Mouse (Mus musculus): ENCODE data around the gene Tmem125. TPM values are rescaled to one million over a fixed set of nuclear protein-coding genes. Genes with fewer than 3 reads are reported as not detected.

The Tmem125 gene
- total RNA-seq, 2 experiments from 2014 or later: not detected

Other genes starting within 250 kb of the Tmem125 start
- 1 to 10 TPM; 4.6 to 5.6 TPM for gene Szt2, start 134.8 kb downstream of the Tmem125 start, total RNA-seq (2021)
- gene Med8, start 134.7 kb downstream of the Tmem125 start, total RNA-seq (2021): 10 to 100 TPM; 38.6 to 39.2 TPM
- 1 to 10 TPM; 5.0 to 6.9 TPM for gene Elovl1, start 116.0 kb downstream of the Tmem125 start, total RNA-seq (2021)
- gene Cdc20, start 106.7 kb downstream of the Tmem125 start, total RNA-seq (2021): under 1 TPM in 1 of 2 experiments, not detected in 1; 0.32 TPM
- gene Mpl, start 86.5 kb downstream of the Tmem125 start, total RNA-seq (2021): not detected
- gene Tie1, start 54.0 kb downstream of the Tmem125 start, total RNA-seq (2021): 10 to 100 TPM; 11.0 to 14.3 TPM
- not detected for gene 2610528J11Rik, start 17.0 kb downstream of the Tmem125 start, total RNA-seq (2021)
- gene Cfap57, start 76.7 kb upstream of the Tmem125 start, total RNA-seq (2021): not detected
- gene Ebna1bp2, start 76.8 kb upstream of the Tmem125 start, total RNA-seq (2021): 10 to 100 TPM; 23.6 to 26.9 TPM
- not detected for gene Olfr62, start 114.9 kb upstream of the Tmem125 start, total RNA-seq (2021)
- gene Olfr1342, start 148.7 kb upstream of the Tmem125 start, total RNA-seq (2021): not detected
- gene Olfr1341, start 159.5 kb upstream of the Tmem125 start, total RNA-seq (2021): not detected
- gene Olfr1340, start 176.1 kb upstream of the Tmem125 start, total RNA-seq (2021): not detected
- not detected for gene Olfr1339, start 188.1 kb upstream of the Tmem125 start, total RNA-seq (2021)
- gene Olfr1338, start 214.7 kb upstream of the Tmem125 start, total RNA-seq (2021): not detected
- gene Olfr1337, start 238.5 kb upstream of the Tmem125 start, total RNA-seq (2021): not detected